Mouse (Mus musculus) forebrain, postnatal 0 days (tissue): Measurements from ENCODE around the gene Gm8922. TPM values are rescaled to one million over a fixed set of nuclear protein-coding genes. Genes with fewer than 3 reads are reported as not detected.
"Not testable (repeated sequence)": the region's sequence is repeated elsewhere in the genome, so short reads cannot be mapped to it uniquely, and the experiment has no call there.

Source experiments
- ATAC-seq: fragments of 200-750 bp; cut with Nextera tagmentation; 2 replicates; pipeline ENCODE4 v1.8.0; 2017; ENCODE audit warnings: mild to moderate bottlenecking, moderate library complexity
- DNase-seq: peaks from one replicate; pipeline ENCODE4 v3.0.0-alpha.2; 2015
- H3K27ac ChIP-seq: fragments of 300-500 bp; sonication (generic); 2 replicates; pipeline ENCODE4 v1.5.1; 2014; ENCODE audit warnings: low read depth, mild to moderate bottlenecking, antibody characterized with exemption, low read length, moderate library complexity, mixed read lengths
- H3K27me3 ChIP-seq: fragments of 300-500 bp; sonication (generic); 2 replicates; pipeline ENCODE4 v1.6.1; 2014; ENCODE audit warnings: mild to moderate bottlenecking, low read length, mixed read lengths; ENCODE audit not compliant: insufficient read depth
- H3K36me3 ChIP-seq: fragments of 300-500 bp; sonication (generic); 2 replicates; pipeline ENCODE4 v1.6.1; 2014; ENCODE audit warnings: mild to moderate bottlenecking, moderate library complexity; ENCODE audit not compliant: insufficient read depth
- H3K4me1 ChIP-seq: fragments of 300-500 bp; sonication (generic); 2 replicates; pipeline ENCODE4 v1.6.1; 2014; ENCODE audit warnings: antibody characterized with exemption; ENCODE audit not compliant: insufficient read depth
- H3K4me2 ChIP-seq: fragments of 300-500 bp; sonication (generic); 2 replicates; pipeline ENCODE4 v1.6.1; 2014; ENCODE audit warnings: low read depth, mild to moderate bottlenecking, moderate library complexity
- H3K4me3 ChIP-seq: fragments of 300-500 bp; sonication (generic); 2 replicates; pipeline ENCODE4 v1.5.1; 2014; ENCODE audit warnings: low read depth, low read length, mixed read lengths
- H3K9ac ChIP-seq: fragments of 300-500 bp; sonication (generic); 2 replicates; pipeline ENCODE4 v1.6.1; 2014; ENCODE audit warnings: mild to moderate bottlenecking
- H3K9me3 ChIP-seq: fragments of 300-500 bp; sonication (generic); 2 replicates; pipeline ENCODE4 v1.6.1; 2016; ENCODE audit warnings: low read length
- WGBS: fragments of 180-500 bp; shearing (Covaris S2); extraction: QIAGEN DNeasy Blood & Tissue Kit; methylation state at CpG from one replicate; pipeline ENCODE4 v1.1.7; 2014; 5-methylcytosine and 5-hydroxymethylcytosine counted together
- polyA plus RNA-seq: library from polyadenylated mRNA; unstranded; fragments of >200 nt; fragmentation: Nextera tagmentation; extraction: Ambion mirVana; gene quantifications from 2 replicates; pipeline ENCODE4 v1.2.1, GENCODE M21; 2015
- total RNA-seq: library from RNA; depleted of rRNA; stranded (reverse); fragments of >200 nt; gene quantifications from 2 replicates; pipeline ENCODE4 v1.2.3, GENCODE M21; 2014; rRNA removed

Gm8922 gene
- total RNA-seq: not detected in 2 replicates
- not detected in 2 replicates for polyA plus RNA-seq

DNA sequence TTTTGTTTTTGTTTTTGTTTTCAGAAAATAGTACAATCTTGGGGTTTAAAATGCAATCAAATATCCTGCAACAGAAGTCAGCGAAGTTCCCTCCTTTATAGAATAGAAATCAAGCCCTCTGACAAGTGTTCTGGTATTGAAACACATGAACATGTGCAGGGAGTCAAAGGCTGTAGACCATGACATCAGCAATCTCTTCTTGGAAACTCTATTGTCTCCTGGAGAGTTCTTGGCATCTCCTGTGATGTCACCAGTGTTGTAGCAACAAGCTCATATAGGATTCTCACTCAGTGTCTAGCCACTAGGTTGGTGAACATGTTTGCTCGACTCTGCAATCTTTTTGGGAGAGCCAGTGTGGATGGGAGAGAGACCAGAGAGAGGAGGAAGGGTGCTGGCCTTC lies at the start of gene Gm8922:
Gm8922 (plus strand) TSS at position 301 of the 400 bp plus-strand sequence.
- ATAC-seq, H3K27me3 ChIP-seq: not testable (repeated sequence)

More for the DNA sequence above, at the start of gene Gm8922:
- not testable (repeated sequence) for H3K4me2 ChIP-seq, DNase-seq, H3K27ac ChIP-seq, H3K9me3 ChIP-seq, H3K4me3 ChIP-seq, H3K4me1 ChIP-seq, H3K9ac ChIP-seq, H3K36me3 ChIP-seq
- no CpG with 5 or more reads among the region's 2 CpGs for WGBS

Other genes with a start within 250 kb of the Gm8922 start
- not detected in 2 replicates for gene Gm8906, start 179.3 kb upstream of the Gm8922 start, total RNA-seq
- gene Gm8906, start 179.3 kb upstream of the Gm8922 start, polyA plus RNA-seq: not detected in 2 replicates
- not detected in 2 replicates for gene Gm6460, start 87.0 kb upstream of the Gm8922 start, total RNA-seq
- gene Gm6460, start 87.0 kb upstream of the Gm8922 start, polyA plus RNA-seq: not detected in 2 replicates
- gene Gm8926, start 88.6 kb downstream of the Gm8922 start, total RNA-seq: not detected in 2 replicates
- gene Gm8926, start 88.6 kb downstream of the Gm8922 start, polyA plus RNA-seq: not detected in 2 replicates
- not detected in 2 replicates for gene Gm6465, start 163.6 kb downstream of the Gm8922 start, total RNA-seq
- gene Gm6465, start 163.6 kb downstream of the Gm8922 start, polyA plus RNA-seq: not detected in 2 replicates
- not detected in 2 replicates for gene 4933402N22Rik, start 236.1 kb downstream of the Gm8922 start, total RNA-seq
- not detected in 2 replicates for gene 4933402N22Rik, start 236.1 kb downstream of the Gm8922 start, polyA plus RNA-seq